Mouse (Mus musculus) limb, embryonic 14.5 days (tissue): Measurements from ENCODE around the gene Tgm6. TPM values are rescaled to one million over a fixed set of nuclear protein-coding genes. Genes with fewer than 3 reads are reported as not detected.

ENCODE experiments used
- ATAC-seq: fragments of 200-750 bp; cut with Nextera tagmentation; 2 replicates; pipeline ENCODE4 v1.8.0; 2017; ENCODE audit warnings: low read depth, moderate number of reproducible peaks, moderate TSS enrichment; ENCODE audit not compliant: low FRiP score
- DNase-seq: peaks from one replicate; pipeline ENCODE4 v3.0.0-alpha.2; 2015; ENCODE audit warnings: low spot score
- H3K27ac ChIP-seq: fragments of 300-500 bp; sonication (generic); replicated peaks from 2 replicates; pipeline ENCODE4 v1.5.1; 2014; ENCODE audit warnings: low read depth, mild to moderate bottlenecking, low read length, moderate library complexity, mixed read lengths
- H3K27me3 ChIP-seq: fragments of 300-500 bp; sonication (generic); 2 replicates; pipeline ENCODE4 v1.6.1; 2014; ENCODE audit warnings: low read length, mixed read lengths; ENCODE audit not compliant: control insufficient read depth, insufficient read depth
- H3K36me3 ChIP-seq: fragments of 300-500 bp; sonication (generic); 2 replicates; pipeline ENCODE4 v1.6.1; 2014; ENCODE audit warnings: mild to moderate bottlenecking, low read length, moderate library complexity, mixed read lengths; ENCODE audit not compliant: control insufficient read depth, insufficient read depth
- H3K4me1 ChIP-seq: fragments of 300-500 bp; sonication (generic); 2 replicates; pipeline ENCODE4 v1.6.1; 2014; ENCODE audit warnings: antibody characterized with exemption, low read length, mixed read lengths; ENCODE audit not compliant: control insufficient read depth, insufficient read depth
- H3K4me2 ChIP-seq: fragments of 300-500 bp; sonication (generic); replicated peaks from 2 replicates; pipeline ENCODE4 v1.6.1; 2014; ENCODE audit warnings: low read depth, mild to moderate bottlenecking, low read length, moderate library complexity; ENCODE audit not compliant: severe bottlenecking
- H3K4me3 ChIP-seq: fragments of 300-500 bp; sonication (generic); replicated peaks from 2 replicates; pipeline ENCODE4 v1.5.1; 2014; ENCODE audit warnings: low read length
- H3K9ac ChIP-seq: fragments of 300-500 bp; sonication (generic); 2 replicates; pipeline ENCODE4 v1.6.1; 2014; ENCODE audit warnings: mild to moderate bottlenecking, low read depth, low read length, moderate library complexity; ENCODE audit not compliant: severe bottlenecking
- H3K9me3 ChIP-seq: fragments of 300-500 bp; sonication (generic); 2 replicates; pipeline ENCODE4 v1.6.1; 2016; ENCODE audit warnings: low read length; ENCODE audit not compliant: control insufficient read depth
- POLR2A ChIP-seq: fragments of 200-500 bp; IDR thresholded peaks from 2 replicates; pipeline ENCODE4 v1.8.0; 2012; ENCODE audit warnings: inconsistent platforms, mild to moderate bottlenecking, moderate library complexity, borderline replicate concordance; ENCODE audit not compliant: insufficient read depth, insufficient read length; ENCODE audit errors: extremely low read depth
- WGBS: fragments of 180-500 bp; shearing (Covaris S2); extraction: QIAGEN DNeasy Blood & Tissue Kit; methylation state at CpG from one replicate; pipeline ENCODE4 v1.1.7; 2014; 5-methylcytosine and 5-hydroxymethylcytosine counted together
- polyA plus RNA-seq, 2 experiments: library from polyadenylated mRNA; depleted of rRNA in 1 of 2; stranded (reverse) in 1 of 2; unstranded in 1 of 2; fragments of >200 nt; fragmentation: Nextera tagmentation in 1 of 2; extraction: Ambion mirVana in 1 of 2; gene quantifications; 2 replicates each; pipeline versions ENCODE4 v1.2.1 to v1.2.3; 2012 to 2014

Tgm6 gene
- polyA plus RNA-seq, 2 experiments, result 0.05 TPM; not detected in 1

DNA sequence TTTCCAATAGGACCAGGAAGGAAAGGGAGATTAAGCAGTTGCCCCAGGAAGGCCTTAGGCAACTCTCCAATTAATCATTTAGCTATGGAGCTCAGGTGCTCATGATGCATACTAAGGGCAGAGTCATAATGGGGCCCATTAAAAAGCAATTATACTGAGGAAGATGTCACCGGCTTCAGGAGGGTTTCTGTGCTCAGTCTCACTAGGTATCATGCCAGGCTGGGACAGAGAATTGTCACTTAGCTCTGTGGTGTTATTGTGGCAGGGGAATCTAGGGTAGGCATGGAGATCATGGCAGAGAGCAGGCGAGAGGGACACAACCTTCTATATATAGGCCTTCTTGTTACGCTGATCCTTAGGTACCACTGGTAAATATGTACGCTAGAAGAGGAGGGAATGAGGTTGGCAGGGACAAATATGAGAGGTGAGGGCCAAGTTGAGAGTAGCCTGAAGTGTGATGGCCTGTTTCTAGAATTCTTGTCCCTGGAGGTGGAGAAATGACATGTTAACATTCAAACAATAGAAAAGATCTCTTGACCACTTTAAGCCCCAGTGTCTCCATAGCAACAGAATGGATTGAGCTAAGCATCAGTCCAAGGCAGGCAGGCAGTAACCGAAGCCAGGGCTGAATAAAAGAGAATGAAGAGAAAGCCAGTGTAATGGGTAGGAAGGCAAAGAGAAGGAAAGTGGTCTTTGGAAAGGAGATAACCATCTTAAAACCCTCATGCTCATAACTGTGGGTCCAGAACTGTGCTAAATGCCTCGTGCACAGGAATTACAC lies 13.3 kb downstream of the Tgm6 start:
- Histone ChIP-seq H3K27ac (no peak overlapping the region), H3K9me3 (no peaks in the 10 kb centered on the region), H3K4me2 (no peak overlapping the region), H3K9ac (no peak overlapping the region), H3K4me1 (no peaks in the 10 kb centered on the region), H3K4me3 (no peak overlapping the region), H3K27me3 (no peaks in the 10 kb centered on the region), H3K36me3 (no peaks in the 10 kb centered on the region)
- no peak for ATAC-seq
- DNase-seq, result no peak
- TF ChIP-seq POLR2A, result no peak
- 74% methylated on average over 6 of the region's 6 CpGs for WGBS

DNA sequence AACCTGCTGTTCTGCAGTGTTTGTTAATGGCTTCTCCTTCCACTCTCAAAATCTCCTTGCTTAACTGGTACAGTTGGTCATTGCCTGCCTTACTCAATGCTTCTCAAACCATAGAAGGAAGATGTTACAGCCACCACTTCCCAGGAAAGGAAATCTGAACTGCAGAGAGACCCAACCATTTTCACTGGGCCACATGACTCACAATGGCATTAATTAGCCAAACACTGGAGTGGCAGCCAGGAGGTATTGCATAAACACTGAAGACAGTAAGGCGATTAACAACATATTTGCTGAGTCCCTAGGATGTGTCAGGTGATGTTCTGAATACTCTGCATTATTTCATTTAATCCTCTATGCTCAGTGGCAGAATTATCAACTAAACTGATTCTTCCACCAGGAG lies 13.9 kb downstream of the Tgm6 start:
- Histone ChIP-seq H3K4me1 (no peaks in the 10 kb centered on the region), H3K36me3 (no peaks in the 10 kb centered on the region), H3K4me3 (no peak overlapping the region), H3K9me3 (no peaks in the 10 kb centered on the region), H3K4me2 (no peak overlapping the region), H3K27me3 (no peaks in the 10 kb centered on the region), H3K9ac (no peak overlapping the region), H3K27ac (no peak overlapping the region)
- 68% methylated on average over 1 of the region's 1 CpGs for WGBS
- no peak for DNase-seq
- no peak for TF ChIP-seq POLR2A
- no peak for ATAC-seq

DNA sequence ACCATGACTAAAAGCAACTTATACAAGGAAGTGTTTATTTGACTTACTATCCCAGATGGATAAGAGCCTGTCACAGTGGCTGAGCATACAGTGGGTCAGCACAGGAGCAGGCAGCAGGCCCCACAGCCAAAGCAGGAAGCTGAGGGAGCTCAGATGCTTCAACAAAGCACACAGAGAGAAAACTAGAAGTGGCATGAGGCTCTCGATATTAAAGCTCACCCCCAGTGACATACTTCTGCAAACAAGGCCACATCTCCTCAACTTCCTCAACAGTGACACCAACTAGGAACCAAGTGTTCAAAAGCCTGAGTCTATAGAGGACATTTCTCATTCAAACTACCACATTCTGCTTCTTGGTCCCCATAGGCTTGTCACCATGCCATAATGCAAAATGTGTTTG lies 17.5 kb downstream of the Tgm6 start:
- no peak for TF ChIP-seq POLR2A
- ATAC-seq, result no peak
- H3K4me2 ChIP-seq, result no peak overlapping the region
- H3K27ac ChIP-seq, result no peak overlapping the region
- no peaks in the 10 kb centered on the region for H3K27me3 ChIP-seq
- H3K4me1 ChIP-seq, result no peaks in the 10 kb centered on the region
- H3K9ac ChIP-seq, result no peak overlapping the region
- H3K36me3 ChIP-seq, result no peaks in the 10 kb centered on the region
- H3K9me3 ChIP-seq, result no peaks in the 10 kb centered on the region
- no peak overlapping the region for H3K4me3 ChIP-seq
- no peak for DNase-seq
- WGBS, result 69% methylated on average over 1 of the region's 1 CpGs

DNA sequence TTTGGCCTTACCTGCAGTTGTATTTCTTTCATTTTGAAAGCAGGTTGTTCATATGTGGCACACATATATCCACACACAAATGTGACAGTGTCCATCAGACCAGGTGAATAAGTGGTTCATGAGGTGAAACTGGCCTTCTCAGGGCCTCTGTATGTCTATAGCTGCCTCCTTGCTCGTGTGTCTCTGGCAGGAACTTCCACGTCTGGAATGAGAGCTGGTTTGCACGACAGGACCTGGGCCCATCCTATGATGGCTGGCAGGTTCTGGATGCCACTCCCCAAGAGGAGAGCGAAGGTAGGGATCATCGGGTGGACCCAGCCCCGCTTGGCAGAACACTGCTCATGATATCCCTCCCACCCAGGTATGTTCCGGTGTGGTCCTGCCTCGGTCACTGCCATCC lies 30.8 kb downstream of the Tgm6 start:
- WGBS, result 83% methylated on average over 8 of the region's 8 CpGs
- no peak for DNase-seq

DNA sequence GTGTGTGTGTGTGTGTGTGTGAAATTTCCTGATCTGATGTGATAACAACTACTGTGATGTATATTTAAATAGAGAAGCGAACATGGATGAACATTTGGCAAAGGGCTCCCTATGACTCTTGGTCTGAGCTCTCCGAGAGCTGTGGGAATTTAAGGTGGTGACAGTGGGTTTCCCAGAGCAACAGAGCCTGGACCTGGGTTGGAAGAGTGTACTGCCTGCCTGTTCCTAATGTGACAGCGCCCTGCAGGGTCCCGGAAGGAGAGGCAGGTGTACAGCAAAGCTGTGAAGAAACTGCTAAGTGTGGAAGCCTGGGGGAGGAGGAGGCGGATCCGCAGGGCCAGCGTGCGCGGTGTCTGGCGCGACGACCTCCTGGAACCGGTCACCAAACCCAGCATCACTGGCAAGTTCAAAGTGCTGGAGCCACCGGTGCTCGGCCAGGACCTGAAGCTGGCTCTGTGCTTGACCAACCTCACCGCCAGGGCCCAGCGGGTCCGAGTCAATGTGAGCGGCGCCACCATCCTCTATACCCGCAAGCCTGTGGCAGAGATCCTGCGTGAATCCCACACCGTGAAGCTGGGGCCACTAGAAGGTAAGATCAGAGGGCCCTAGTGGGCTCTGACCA lies 32.6 kb downstream of the Tgm6 start:
- H3K27me3 ChIP-seq, result no peaks in the 10 kb centered on the region
- no peak overlapping the region for H3K4me2 ChIP-seq
- no peaks in the 10 kb centered on the region for H3K4me1 ChIP-seq
- DNase-seq, result no peak
- no peak overlapping the region for H3K9ac ChIP-seq
- H3K9me3 ChIP-seq, result no peaks in the 10 kb centered on the region
- TF ChIP-seq POLR2A, result no peak
- ATAC-seq, result no peak
- no peak overlapping the region for H3K27ac ChIP-seq
- no peaks in the 10 kb centered on the region for H3K36me3 ChIP-seq
- no peak overlapping the region for H3K4me3 ChIP-seq
- WGBS, result 83% methylated on average over 23 of the region's 23 CpGs

More for the DNA sequence above, 30.8 kb downstream of the Tgm6 start:
- Histone ChIP-seq H3K4me3 (no peak overlapping the region), H3K9ac (no peak overlapping the region), H3K36me3 (no peaks in the 10 kb centered on the region), H3K4me1 (no peaks in the 10 kb centered on the region), H3K9me3 (no peaks in the 10 kb centered on the region), H3K4me2 (no peak overlapping the region), H3K27ac (no peak overlapping the region), H3K27me3 (no peaks in the 10 kb centered on the region)
- TF ChIP-seq POLR2A, result no peak
- ATAC-seq, result no peak
